Mouse (Mus musculus) small intestine, adult 2 months (tissue): ENCODE measurements at regions not wholly inside any gene's neighbourhood (a gene's known extent, or its start where the extent isn't known, plus 50 kb on each side); places are given as distances from the start of the nearest gene placed in this dataset.

Experiments used
- CTCF ChIP-seq: fragments of 200-500 bp; IDR thresholded peaks from 2 replicates; pipeline ENCODE4 v1.5.1; 2012; ENCODE audit warnings: low read depth, mild to moderate bottlenecking, control low read depth, inconsistent platforms, low read length, moderate library complexity, mixed read lengths; ENCODE audit not compliant: insufficient replicate concordance, insufficient read length; ENCODE audit errors: extremely low read depth
- POLR2A ChIP-seq: fragments of 200-500 bp; IDR thresholded peaks from 2 replicates; pipeline ENCODE4 v1.6.1; 2012; ENCODE audit warnings: low read depth, mild to moderate bottlenecking, control low read depth, inconsistent platforms, low read length, moderate library complexity

DNA sequence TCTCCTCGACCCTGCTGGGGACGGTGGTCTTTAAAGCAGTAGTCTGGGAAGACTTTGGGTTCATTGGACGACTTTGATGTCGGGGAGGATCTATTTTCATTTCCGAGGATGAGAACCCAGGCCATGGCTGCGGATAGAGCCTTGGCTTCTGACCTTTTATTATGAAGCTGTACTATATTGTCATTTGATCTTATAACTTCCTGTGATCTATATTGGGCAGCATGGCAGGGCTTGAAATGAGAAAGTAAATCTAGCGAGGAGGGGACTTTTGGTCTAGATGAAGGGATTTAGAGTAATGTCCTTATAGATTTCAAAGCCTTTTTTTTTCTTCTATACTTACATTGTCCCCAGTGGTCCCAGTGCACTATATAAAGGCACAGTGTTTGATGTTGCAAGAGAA, 172.8 kb upstream of the Stt3b start:
- TF ChIP-seq POLR2A (no peak), CTCF (no peak)
